Mouse (Mus musculus) layer of hippocampus, postnatal 14 days (tissue): Measurements from ENCODE around the gene Aqp9. TPM values are rescaled to one million over a fixed set of nuclear protein-coding genes. Genes with fewer than 3 reads are reported as not detected.

Source experiments
- DNase-seq, 2 experiments: peaks; one replicate each; pipeline ENCODE4 v3.0.0; 2021 to 2022; ENCODE audit warnings: low spot score in 2 of 2, mixed read lengths in 1 of 2
- total RNA-seq, 2 experiments: library from RNA; stranded (reverse); gene quantifications; 2 replicates each; pipeline ENCODE4 v1.2.3; 2021

Gene Aqp9
- total RNA-seq, 2 experiments from 2014 or later, result 2.1 to 2.3 TPM

DNA sequence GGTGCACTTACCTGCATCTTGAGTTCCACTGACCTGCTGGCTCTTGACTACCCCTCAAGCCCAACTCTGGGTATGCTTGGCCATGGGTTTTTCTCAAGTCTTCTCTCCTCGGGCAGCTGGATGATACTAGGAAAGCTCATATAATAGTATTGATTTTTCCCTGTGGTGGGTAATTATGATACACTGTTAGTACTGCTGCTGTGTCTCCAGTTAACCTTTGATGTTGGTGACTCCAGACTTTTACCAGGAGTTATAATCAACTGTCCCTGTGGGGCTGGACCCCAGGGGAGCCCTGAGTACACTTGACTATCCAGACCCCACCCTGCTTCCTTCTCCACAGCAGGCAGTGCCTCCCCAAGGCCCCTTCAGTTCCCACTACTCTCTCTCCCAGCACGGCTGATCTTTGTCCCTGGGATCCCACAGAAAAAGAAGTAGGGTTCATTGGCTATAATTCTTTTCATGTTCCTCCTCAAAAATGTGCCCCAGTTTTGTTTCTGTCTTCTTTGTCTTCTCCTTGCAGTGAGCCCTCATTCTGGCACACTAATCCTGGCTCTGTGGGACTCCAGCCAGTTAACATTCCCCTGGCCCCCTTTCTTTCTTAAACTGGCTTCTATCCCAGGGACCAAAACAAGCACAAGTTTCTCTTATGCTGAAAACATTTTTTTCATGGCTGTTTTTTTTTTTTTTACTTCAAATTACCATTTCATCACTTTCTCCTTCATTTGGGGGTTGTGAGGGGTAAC is 838 bp downstream of the Aqp9 start:
- DNase-seq, result peak; percentile 32 to 57

DNA sequence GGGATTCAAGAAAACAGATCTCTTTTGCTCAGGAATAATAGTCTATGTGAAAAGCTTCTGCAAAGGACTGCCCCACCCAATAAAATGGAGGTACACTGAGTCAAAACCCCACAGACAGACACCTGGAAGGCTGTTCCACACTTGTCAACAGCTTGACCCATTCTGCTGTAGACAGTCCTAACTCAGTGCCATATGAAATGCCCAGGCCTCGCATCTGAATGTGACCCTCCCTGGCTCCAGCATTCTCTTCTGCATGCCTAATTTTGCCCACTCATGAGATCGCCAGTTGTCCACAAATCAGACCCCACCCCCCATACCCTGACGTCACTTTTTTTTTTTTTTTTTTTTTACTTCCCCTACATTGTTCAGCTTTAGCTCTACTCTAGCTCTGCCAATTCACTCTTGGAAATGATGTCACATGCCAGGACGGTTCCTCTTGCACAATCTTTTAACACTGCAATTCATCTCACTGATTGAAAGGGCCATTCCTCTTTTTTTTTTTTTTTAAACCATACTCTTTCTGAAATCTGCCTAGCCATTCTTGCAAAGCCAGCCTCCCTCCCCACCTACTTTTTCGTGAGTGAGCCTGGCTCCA is 1.5 kb downstream of the Aqp9 start:
- DNase-seq, result peak in 1 of 2 experiments; percentile 26

DNA sequence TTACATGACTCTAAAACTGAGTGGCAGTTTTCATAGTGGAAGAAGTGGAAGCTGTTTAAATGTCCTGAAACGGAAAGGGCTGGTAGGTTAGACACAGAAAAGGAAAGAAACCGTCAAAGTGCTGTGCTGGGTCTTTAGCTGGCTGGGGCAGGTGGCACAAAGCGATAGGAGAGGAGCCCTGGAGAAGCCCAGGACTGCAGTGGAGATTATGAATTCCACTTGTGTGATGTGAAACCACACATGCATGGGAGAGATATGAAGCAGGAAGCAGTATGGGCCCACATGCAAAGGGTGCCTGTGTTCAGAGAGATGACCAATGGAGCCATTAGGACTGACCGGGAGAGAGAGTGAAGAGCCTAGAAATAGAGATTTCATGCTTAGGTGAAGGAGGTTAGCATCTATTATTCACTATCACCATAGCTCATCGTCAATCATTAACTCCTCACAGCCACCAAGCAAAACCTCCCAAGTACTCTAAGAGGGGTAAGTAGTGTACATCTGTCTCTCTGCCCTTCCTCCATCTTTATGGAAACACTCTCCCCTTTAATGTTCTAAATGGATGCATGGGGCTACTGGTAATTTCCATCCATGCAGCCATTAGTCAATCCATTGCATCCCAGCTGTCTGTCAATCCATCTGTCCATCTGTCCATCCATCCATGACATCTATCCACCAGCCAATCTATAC is 2.3 kb downstream of the Aqp9 start:
- no peak for DNase-seq

- DNase-seq, result no peak
Observed at GRCm38 (mm10) chr9:71165510-71165909, 3.0 kb downstream of the Aqp9 start.

GRCm38 (mm10) chr9:71165061-71165460 is 3.4 kb downstream of the Aqp9 start:
- no peak for DNase-seq

GRCm38 (mm10) chr9:71164353-71164752 is 4.1 kb downstream of the Aqp9 start:
- no peak for DNase-seq

- no peak for DNase-seq
Observed at GRCm38 (mm10) chr9:71162858-71163740, 5.4 kb downstream of the Aqp9 start.

DNA sequence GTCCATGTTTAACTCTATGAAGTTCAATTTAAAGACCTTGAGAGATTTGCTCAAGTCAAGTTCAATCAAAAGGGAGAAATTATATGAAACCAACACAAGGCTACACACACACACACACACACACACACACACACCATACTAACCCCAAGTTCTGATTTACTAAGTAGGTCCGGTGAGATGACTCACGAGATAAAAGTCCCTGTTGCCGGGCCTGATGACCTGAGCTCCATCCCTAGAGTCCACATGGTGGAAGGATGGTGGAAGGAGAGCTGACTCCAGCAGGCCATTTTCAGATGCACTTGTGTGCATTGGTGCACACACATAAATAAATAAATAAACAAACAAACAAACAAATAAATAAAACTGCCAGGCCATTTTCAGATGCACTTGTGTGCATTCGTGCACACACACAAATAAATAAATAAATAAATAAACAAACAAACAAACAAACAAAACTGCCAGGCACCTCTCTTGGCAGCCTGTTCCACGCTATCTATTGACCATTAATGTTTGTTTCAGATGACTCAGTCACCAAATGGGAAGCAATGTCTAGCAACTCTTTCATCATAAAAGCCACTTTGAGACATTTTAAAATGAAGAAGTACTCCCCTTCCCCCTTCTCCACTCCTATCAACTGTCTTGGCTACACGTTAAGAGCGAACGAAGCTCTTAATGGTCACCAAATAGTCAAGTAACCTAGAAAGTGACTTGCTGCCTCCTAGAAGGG is 6.2 kb downstream of the Aqp9 start:
- DNase-seq, result no peak

DNA sequence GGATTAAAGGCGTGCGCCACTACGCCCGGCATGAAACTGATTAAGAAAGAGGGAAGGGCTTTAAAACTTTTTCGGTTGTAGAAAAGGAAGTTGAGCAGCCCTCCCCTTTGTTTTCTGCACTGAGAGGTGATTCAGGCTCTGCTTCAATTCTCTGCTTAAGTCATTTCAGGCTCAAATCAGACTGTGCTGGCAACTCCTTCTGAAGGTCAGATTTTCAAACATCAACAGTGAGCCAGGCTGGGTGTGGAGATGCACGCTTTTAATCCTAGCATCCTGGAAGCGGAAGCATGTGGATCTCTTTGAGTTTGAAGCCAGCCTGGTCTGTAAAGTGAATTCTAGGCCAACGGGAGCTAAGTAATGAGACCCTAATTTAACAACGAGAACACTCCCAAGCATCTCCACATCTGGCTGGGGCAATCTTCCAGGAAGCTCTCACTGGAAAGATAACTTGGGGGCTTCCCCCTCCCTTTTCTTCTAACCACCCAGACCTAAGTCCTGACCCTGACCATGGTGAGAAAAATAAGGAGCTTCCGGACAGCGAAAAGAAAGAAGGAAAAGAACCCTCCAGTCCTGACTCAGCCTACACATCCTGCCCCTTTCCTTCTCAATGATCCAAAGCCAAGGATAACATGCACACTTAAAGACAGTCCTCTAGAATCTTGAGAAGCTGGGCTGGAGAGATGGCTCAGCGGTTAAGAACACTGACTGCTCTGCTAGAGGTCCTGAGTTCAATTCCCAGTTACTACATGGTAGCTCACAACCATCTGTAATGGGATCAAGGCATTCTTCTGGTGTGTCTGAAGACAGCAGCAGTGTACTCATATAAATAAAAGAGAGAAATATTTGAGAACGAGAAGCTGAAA is 7.4 kb downstream of the Aqp9 start:
- no peak for DNase-seq

GRCm38 (mm10) chr9:71159686-71160085 is 8.8 kb downstream of the Aqp9 start:
- no peak for DNase-seq

GRCm38 (mm10) chr9:71159060-71159626 is 9.3 kb downstream of the Aqp9 start:
- no peak for DNase-seq

DNA sequence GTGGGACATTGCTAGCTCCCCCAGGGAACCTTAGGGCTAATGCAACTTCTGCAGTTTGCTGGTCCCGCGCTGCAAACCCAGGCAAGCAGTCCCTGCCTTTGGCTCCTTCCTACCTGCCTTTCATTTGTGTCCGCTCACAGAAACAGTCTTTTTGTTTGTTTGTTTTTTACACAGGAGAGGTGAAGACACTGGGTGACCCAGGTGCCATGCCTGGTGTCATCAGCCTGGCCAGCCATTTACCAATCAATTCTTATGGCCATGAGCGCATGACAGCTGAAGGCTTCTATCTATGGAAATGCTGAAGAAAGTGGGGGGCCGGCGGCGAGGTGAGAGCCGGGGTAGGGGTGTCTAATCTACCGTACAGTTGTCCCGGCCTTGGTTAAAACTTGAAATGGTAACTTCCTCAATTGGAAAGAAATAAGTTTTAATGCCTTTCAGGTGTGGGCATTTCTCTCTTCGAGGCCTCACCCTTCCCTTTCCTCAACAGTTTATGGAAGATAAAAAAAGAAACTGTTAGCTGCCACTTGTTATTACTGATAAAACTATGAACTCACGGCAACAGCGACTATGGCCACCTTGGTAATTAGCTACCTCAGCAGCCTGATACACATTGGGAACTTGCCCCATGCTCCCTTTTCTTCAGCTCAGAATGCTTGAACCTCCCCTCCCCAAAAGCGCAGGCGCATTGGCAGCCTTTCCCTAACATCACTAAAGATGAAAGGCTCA is 10.4 kb downstream of the Aqp9 start:
- no peak for DNase-seq

DNA sequence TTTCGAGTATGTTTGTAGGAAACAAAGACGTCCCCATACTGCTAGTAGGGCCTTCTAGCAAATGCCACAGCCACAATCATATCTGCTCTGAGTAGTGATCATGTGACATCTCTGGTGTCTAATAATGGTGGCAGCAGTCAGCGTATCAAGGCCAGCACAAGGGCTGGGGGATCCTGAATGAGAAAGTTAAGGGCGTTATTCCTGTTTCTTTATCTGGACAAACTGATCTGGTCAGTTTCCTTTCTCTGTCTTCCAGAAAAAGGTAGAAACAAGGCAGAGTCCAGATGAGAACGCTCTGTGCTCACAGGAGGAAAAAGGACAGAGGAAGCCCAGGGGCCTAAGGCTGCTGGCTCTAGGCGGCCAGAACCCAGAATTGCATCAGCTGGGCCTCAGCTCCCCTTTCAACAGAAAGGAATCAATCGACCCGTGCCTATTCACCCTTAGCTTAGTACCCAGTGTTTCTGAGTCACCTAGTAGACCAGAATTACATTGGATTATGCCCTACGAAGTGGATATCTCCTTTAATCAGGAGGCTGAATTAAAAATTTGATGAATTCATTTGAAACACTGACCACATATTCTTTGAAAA is 11.9 kb downstream of the Aqp9 start:
- DNase-seq, result no peak

- no peak for DNase-seq
Observed at GRCm38 (mm10) chr9:71155399-71156005, 13.0 kb downstream of the Aqp9 start.

- no peak for DNase-seq
Observed at GRCm38 (mm10) chr9:71151386-71151785, 17.1 kb downstream of the Aqp9 start.

DNA sequence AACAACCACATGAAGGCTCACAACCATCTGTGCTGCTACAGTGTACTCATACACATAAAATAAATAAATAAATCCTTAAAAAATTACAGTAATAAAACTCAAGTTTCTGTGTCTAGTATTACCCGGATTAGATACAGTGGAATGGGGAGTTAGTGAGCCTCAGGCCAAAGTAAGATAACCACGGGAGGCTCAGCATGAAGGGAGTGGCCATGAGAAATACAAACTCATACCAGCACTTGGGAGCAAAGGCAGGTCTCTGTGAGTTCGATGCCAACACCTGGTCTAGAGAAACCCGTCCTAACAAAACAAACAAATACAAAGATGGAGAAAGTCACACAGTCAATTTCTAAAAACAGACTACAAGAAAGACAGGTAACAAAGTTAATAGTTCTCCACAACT is 18.3 kb downstream of the Aqp9 start:
- DNase-seq, result no peak

DNA sequence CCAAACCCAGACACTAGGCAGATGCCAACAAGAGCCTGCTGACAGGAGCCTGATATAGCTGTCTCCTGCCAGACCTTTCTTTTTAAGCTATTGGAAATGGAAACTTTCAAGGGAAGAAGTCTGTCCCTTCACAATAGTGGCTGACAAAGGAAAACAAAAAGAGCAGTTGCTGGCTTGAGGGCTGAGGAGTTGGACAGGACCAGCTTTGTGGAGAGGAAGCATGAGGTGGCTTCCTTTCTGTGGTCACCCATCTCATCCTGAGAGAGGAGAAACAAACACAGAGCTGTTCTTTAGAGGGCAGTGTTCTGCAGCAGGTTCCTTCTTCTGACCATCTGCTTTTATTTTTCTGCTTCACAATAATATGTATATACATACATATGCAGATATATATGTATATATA is 19.6 kb downstream of the Aqp9 start:
- no peak for DNase-seq

DNA sequence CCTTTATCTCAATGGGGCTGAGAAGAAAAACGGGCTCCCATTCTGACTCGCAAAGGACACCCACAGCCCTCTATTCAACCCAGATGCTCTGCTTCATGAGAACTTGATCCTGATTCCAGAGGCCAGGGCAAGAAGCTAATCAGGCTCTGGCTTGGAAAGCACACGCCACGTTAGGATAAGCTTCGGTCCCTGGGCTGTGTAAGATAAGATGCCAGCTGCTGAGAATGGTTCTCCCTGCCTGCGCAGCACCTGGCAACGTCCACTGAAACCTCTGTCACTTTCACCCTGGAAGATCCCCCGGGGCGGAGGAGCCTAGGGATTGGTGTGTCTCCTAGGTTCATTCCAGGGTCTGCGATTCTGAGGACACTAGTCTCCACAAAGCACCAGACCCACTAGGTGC is 22.3 kb downstream of the Aqp9 start:
- no peak for DNase-seq
